Mouse (Mus musculus) urinary bladder, postnatal 25 days (tissue): ENCODE data around the gene BC016579.

Experiments used
- DNase-seq: peaks from one replicate; pipeline ENCODE4 v3.0.0; 2022; ENCODE audit warnings: low spot score

Gene BC016579

DNA sequence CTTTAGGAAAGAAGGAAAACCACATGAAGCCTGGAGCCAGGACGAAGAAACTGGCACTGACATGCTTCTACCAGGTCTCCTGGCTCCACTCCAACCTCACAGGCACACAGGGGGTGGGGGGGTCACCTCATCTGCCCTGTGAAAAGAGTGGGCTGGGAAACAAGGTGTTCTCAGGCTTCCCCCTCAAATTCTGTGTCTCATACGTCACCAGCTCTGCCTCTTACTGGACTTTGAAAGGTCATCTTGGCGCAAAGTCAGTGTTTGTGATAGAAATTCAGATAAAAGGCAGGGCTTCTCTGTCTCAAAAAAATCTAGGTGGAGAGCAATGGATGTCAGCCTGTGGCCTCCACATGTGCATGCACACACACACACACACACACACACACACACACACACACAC is 12.6 kb downstream of the BC016579 start:
- no peak for DNase-seq

GRCm38 (mm10) chr16:45640070-45640762 is 13.7 kb downstream of the BC016579 start:
- no peak for DNase-seq

DNA sequence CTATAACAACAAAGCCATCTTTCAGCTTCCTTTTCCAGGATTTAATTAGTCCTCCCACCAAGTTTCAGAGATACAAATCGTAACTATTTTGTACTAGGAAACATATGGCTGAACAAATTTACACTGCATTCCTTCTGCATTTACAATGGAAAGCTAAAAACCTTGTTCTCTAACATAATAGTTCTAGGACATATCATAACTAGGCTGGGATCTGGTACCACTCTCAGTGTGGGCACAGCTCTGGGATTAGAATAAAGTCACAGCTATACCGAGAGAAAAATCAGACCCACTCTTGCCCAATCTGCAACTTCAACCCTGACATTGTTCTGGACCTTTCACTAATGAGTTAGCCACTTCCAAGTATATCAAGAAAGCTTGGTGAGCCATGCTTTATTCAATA is 18.0 kb downstream of the BC016579 start:
- no peak for DNase-seq

GRCm38 (mm10) chr16:45632420-45632819 is 21.4 kb downstream of the BC016579 start:
- no peak for DNase-seq

- peak; percentile 54 for DNase-seq
Observed at GRCm38 (mm10) chr16:45630347-45630960, 23.4 kb downstream of the BC016579 start.

- no peak for DNase-seq
Observed at GRCm38 (mm10) chr16:45629497-45630105, 24.3 kb downstream of the BC016579 start.

DNA sequence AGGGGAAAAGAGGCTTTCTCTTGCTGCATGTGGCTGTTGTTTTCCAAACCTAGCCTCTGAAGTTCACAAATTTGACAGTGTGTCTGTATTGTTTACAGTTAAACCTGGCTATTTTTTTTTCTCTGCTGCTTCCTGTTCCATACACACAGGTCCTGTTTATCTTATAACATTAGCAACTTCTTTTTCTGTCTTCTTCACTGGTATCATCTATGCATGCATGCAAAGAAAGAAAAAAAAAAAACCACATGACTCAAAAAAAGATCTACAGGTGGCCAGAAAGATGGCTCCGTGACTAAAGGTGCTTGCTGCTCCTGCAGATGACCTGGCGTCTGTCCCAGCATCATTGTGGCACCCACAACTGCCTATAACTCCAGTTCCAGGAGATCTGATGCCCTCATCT is 28.5 kb downstream of the BC016579 start:
- no peak for DNase-seq

DNA sequence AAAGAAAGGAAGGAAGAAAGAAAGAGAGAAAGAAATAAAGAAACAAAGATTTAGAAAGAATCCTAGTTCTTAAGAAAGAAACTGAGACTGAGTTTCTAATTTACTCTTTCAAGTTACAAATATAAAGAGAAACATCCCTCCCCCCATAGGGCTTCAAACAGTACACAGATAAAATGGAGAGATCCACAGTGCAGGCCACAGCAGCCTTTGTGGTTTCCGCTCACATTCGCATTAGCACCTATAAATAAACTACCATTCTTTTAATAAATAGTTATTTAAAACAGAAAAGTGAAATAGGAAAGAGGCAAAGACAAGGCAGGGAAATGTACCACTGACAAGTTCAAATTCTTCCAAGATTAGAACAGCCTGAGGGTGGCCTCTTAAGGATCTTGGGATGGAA is 29.1 kb downstream of the BC016579 start:
- DNase-seq = no peak

DNA sequence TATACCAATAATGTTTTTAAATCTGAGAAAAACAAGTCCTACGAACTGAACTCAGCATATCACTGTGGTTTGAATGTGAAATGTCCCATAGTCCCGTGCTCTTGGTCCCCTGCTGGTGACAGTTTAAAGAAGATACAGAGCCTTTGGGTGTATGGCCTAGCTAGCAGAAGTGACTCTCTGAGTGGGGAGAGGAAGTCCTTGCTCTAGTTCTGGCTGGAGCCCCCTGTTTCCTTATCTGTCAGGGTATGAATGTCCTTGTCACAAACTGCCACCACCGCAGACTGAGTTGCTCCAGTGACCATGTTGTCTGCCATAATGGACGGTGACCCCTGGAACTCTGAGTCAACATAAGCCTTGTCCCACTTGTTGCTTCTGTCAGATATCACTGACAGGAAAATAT is 30.6 kb downstream of the BC016579 start:
- DNase-seq = no peak

GRCm38 (mm10) chr16:45619751-45620375 is 34.0 kb downstream of the BC016579 start:
- DNase-seq = no peak

DNA sequence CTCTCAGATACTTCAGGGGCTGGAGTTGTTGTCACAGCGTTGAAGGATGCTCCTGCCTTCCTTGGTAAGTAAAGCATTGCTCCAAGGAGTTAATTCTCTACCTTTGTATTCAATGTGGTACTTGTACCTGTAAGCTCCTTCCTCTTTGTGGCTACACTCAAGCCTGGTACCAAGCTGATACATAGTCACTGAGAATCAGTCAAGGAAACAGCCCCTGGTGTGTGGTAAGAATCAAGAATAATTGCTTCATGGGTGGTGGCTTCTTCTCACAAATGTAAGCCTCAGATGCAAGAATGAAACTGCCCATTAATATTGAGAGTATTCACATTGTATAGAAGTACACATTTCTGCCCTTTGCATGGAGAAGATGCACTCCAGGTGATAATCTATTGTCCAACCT is 37.9 kb downstream of the BC016579 start:
- no peak for DNase-seq

DNA sequence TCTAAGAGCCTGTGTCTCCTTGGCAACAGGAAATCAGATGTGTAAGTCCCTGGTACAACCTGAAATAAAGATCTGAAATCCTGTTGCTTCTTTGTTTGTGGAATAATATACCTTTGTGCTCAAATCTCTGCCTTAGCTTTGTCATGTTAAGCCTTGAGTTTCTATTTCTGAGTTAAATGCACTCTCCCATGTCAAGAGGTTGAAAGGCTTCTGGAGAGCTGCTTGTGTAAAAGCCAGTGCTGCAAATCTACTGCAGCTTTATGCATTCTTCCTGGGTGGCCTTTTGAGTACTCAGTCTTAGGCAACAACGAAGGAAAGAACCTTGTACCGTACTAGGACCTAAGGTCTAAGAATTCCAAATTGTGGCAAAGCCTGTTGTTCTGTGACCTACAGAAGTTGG is 40.6 kb downstream of the BC016579 start:
- no peak for DNase-seq

DNA sequence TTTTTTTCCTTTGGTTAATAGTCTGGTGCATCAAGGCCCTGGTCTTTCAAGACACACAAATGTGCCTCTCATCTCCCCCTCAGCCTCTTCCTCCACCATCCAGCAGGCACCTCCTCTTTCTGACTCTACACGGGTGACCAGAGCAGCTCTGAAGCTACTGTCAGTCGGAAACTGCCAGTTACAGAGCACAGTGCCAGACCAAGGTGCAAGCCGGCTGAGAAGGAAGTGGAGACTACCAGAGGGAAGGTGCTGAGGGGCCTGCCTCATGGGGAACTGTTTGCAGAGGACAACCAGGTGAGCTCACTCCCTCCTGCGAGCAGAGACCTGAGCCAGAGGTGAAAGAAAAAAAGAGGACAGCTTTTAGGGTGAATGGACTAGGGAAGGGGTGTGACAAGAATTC is 43.6 kb downstream of the BC016579 start, which contains the start of gene Gcsam:
Gene Gcsam (plus strand): TSS at position 114 of the 400 bp plus-strand sequence.
- DNase-seq = no peak

DNA sequence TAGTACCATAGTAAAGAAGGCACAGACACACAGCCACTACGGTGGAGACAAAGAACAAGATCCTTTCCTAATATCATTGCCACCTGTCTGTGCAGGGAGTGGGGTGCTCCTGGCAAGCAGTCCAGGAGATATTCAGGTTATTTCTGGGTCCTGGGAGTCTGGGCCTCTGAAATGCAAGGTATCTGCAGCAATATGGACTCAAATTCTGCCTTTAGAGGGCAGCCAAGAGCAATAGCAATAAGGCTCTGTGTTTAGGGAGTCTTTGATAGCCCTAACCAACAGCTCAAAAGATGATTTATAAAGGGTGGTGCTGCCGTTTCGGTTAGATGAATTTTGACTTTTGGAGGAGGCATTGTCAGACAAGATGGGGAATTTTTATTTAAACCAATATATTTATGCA is 44.6 kb downstream of the BC016579 start:
- DNase-seq = peak; percentile 23

- no peak for DNase-seq
Observed at GRCm38 (mm10) chr16:45608481-45608954, 45.4 kb downstream of the BC016579 start.

GRCm38 (mm10) chr16:45595494-45595893 is 58.4 kb downstream of the BC016579 start:
- DNase-seq = no peak

GRCm38 (mm10) chr16:45593656-45594055 is 60.2 kb downstream of the BC016579 start:
- DNase-seq = no peak

DNA sequence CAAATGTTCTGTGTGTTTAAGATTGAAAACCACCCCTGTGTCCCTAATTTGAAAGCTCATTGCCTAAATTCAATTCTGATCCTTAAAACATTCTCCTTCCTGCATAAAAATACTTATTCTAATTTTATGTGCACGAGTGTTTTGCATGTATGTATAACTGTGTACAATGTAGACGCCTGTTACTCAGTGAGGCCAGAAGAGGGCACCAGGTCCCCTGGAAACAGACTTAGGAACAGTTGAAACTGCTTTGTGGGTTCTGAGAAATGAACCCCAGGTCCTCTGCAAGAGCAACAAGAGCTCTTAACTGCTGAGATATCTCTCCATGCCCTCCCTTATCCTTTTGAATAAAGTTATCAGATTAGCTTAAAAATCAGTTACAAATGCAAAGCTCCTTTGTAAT is 71.4 kb downstream of the BC016579 start:
- no peak for DNase-seq

GRCm38 (mm10) chr16:45579883-45580282 is 74.0 kb downstream of the BC016579 start:
- no peak for DNase-seq
